Mouse (Mus musculus): ENCODE measurements around the gene Gli2. TPM values are rescaled to one million over a fixed set of nuclear protein-coding genes. Genes with fewer than 3 reads are reported as not detected.
A peak's percentile ranks its signal among the peaks of the same experiment; 100 is the strongest.

Gene Gli2
- polyA plus RNA-seq, 1 experiment from 2014 or later: 15.4 TPM

GRCm38 (mm10) chr1:118910693-118911426 is 142.6 kb downstream of the Gli2 start:
- no peak for ATAC-seq (ENCODE audit: insufficient number of reproducible peaks, insufficient read depth, low FRiP score, low TSS enrichment)
- Histone ChIP-seq H3K27me3 (no peaks in the 10 kb centered on the region), H3K4me3 (no peak overlapping the region), H3K9me3 (no peaks in the 10 kb centered on the region), H3K4me1 (peaks cover 34% of the 10 kb centered on the region), H3K4me2 (replicated peaks) (no peak overlapping the region), H3K36me3 (no peaks in the 10 kb centered on the region; the same call in 1 of the 2 replicates), H3K27ac (peak overlapping the region; percentile 23; the same call in 1 of the 2 replicates), H3K9ac (no peak overlapping the region; the same call in 1 of the 2 replicates)
- WGBS: 30% methylated on average over 13 of the region's 13 CpGs

GRCm38 (mm10) chr1:118909051-118909450 is 144.4 kb downstream of the Gli2 start:
- 90% methylated on average over 3 of the region's 3 CpGs for WGBS
- Histone ChIP-seq H3K27ac (no peak overlapping the region), H3K36me3 (no peaks in the 10 kb centered on the region)

GRCm38 (mm10) chr1:118907574-118907973 is 145.8 kb downstream of the Gli2 start:
- Histone ChIP-seq H3K9me3 (no peaks in the 10 kb centered on the region), H3K4me3 (no peak overlapping the region), H3K9ac (no peak overlapping the region), H3K27ac (no peak overlapping the region), H3K36me3 (no peaks in the 10 kb centered on the region), H3K4me2 (replicated peaks) (no peak overlapping the region), H3K27me3 (no peaks in the 10 kb centered on the region), H3K4me1 (peaks cover 36% of the 10 kb centered on the region)
- 76% methylated on average over 9 of the region's 9 CpGs for WGBS
- no peak for ATAC-seq (ENCODE audit: insufficient number of reproducible peaks, insufficient read depth, low FRiP score, low TSS enrichment)

More at GRCm38 (mm10) chr1:118909051-118909450, 144.4 kb downstream of the Gli2 start:
- Histone ChIP-seq H3K4me1 (peaks cover 44% of the 10 kb centered on the region), H3K4me2 (replicated peaks) (no peak overlapping the region), H3K4me3 (no peak overlapping the region), H3K27me3 (no peaks in the 10 kb centered on the region), H3K9ac (no peak overlapping the region), H3K9me3 (no peaks in the 10 kb centered on the region)
- no peak for ATAC-seq (ENCODE audit: insufficient number of reproducible peaks, insufficient read depth, low FRiP score, low TSS enrichment)

- WGBS: 53% methylated on average over 5 of the region's 5 CpGs
- no peak overlapping the region for H3K4me2 ChIP-seq (replicated peaks)
- H3K36me3 ChIP-seq: no peaks in the 10 kb centered on the region
- peaks cover 28% of the 10 kb centered on the region for H3K4me1 ChIP-seq
- no peaks in the 10 kb centered on the region for H3K9me3 ChIP-seq
- ATAC-seq (ENCODE audit: insufficient number of reproducible peaks, insufficient read depth, low FRiP score, low TSS enrichment): no peak
- H3K4me3 ChIP-seq: no peak overlapping the region
- H3K27me3 ChIP-seq: no peaks in the 10 kb centered on the region
- no peak overlapping the region for H3K9ac ChIP-seq
- H3K27ac ChIP-seq: no peak overlapping the region; the same call in 1 of the 2 replicates
These were observed 148.1 kb downstream of the Gli2 start for GRCm38 (mm10) chr1:118905319-118905718.

DNA sequence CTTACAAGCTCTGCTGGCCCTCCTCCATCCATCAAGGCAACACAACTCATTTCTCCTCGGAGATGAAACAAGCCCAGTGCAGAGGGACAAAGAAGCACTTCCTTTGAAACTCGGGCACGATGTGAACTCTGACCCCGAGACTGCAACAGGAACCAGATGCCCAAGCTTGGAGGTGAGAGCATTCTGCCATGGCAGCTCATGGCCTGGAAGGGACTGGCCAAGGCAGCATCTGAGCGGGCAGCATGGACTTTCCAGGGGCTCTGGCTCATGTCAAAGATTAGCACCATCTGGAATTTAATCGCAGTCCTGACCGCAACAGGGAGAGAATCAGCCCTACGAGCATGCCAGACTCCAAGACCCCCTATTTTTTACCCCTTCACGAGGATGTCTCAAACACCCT is 148.5 kb downstream of the Gli2 start:
- H3K36me3 ChIP-seq: no peaks in the 10 kb centered on the region
- no peaks in the 10 kb centered on the region for H3K9me3 ChIP-seq
- H3K9ac ChIP-seq: no peak overlapping the region
- peaks cover 27% of the 10 kb centered on the region for H3K4me1 ChIP-seq
- ATAC-seq (ENCODE audit: insufficient number of reproducible peaks, insufficient read depth, low FRiP score, low TSS enrichment): no peak
- H3K4me2 ChIP-seq (replicated peaks): no peak overlapping the region
- H3K27ac ChIP-seq: no peak overlapping the region; the same call in 1 of the 2 replicates
- H3K27me3 ChIP-seq: no peaks in the 10 kb centered on the region
- WGBS: 29% methylated on average over 9 of the region's 9 CpGs
- no peak overlapping the region for H3K4me3 ChIP-seq

- H3K4me2 ChIP-seq (replicated peaks): no peak overlapping the region
- no peak for ATAC-seq (ENCODE audit: insufficient number of reproducible peaks, insufficient read depth, low FRiP score, low TSS enrichment)
These were observed 149.0 kb downstream of the Gli2 start for GRCm38 (mm10) chr1:118904431-118904830.

GRCm38 (mm10) chr1:118903742-118904141 is 149.7 kb downstream of the Gli2 start:
- 93% methylated on average over 3 of the region's 3 CpGs for WGBS
- Histone ChIP-seq H3K9me3 (no peaks in the 10 kb centered on the region), H3K4me2 (replicated peaks) (no peak overlapping the region), H3K4me1 (peaks cover 25% of the 10 kb centered on the region), H3K4me3 (no peak overlapping the region), H3K36me3 (no peaks in the 10 kb centered on the region), H3K27ac (no peak overlapping the region), H3K27me3 (no peaks in the 10 kb centered on the region), H3K9ac (no peak overlapping the region)
- ATAC-seq (ENCODE audit: insufficient number of reproducible peaks, insufficient read depth, low FRiP score, low TSS enrichment): no peak

More at GRCm38 (mm10) chr1:118904431-118904830, 149.0 kb downstream of the Gli2 start:
- Histone ChIP-seq H3K9ac (no peak overlapping the region), H3K36me3 (no peaks in the 10 kb centered on the region), H3K27ac (no peak overlapping the region), H3K27me3 (no peaks in the 10 kb centered on the region), H3K9me3 (no peaks in the 10 kb centered on the region), H3K4me3 (no peak overlapping the region), H3K4me1 (peaks cover 26% of the 10 kb centered on the region)
- WGBS: 37% methylated on average over 3 of the region's 3 CpGs

DNA sequence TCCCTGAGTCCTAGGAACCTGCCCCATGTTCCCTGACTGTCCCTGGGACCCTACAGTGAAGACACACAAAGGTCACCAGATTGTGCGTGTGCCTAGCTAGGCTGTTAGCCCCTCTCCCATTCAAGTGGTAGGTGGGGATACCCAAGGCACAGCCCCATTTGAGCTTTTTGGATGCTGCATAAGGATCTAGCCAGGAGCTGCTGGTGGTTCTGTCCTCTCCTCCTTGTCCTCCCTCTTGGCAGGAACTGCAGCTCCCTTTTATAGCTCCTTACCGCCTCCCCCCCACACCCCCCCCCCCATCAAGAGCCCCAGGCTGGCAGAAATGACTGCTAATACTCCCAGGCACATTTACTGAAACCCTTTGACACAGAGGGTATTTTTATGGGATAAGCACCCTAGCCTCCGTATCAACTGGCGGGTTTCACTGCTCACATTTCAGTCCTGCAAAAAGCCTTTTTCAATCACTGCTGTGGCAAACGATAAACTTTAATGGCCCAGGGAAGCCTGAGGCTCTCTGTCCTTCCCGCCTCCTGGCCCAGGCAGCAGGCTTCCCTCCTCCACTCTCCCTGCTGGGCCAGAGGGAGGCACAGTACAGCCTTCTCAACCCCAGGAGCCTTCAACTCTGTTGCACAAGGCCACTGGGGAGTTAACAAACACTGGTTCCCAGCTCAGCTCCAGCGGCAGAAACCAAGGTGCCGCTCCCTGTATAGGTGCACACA is 151.4 kb downstream of the Gli2 start:
- Histone ChIP-seq H3K36me3 (no peaks in the 10 kb centered on the region), H3K27ac (no peak overlapping the region), H3K4me3 (no peak overlapping the region), H3K9ac (no peak overlapping the region), H3K4me1 (peaks cover 25% of the 10 kb centered on the region), H3K9me3 (no peaks in the 10 kb centered on the region), H3K27me3 (no peaks in the 10 kb centered on the region), H3K4me2 (replicated peaks) (no peak overlapping the region)
- no peak for ATAC-seq (ENCODE audit: insufficient number of reproducible peaks, insufficient read depth, low FRiP score, low TSS enrichment)
- 37% methylated on average over 7 of the region's 8 CpGs for WGBS

GRCm38 (mm10) chr1:118898351-118898750 is 155.1 kb downstream of the Gli2 start:
- H3K4me1 ChIP-seq: peaks cover 21% of the 10 kb centered on the region
- no peak for ATAC-seq (ENCODE audit: insufficient number of reproducible peaks, insufficient read depth, low FRiP score, low TSS enrichment)
- H3K4me3 ChIP-seq: no peak overlapping the region
- no peaks in the 10 kb centered on the region for H3K36me3 ChIP-seq
- no peaks in the 10 kb centered on the region for H3K27me3 ChIP-seq
- no peak overlapping the region for H3K4me2 ChIP-seq (replicated peaks)
- no peak overlapping the region for H3K9ac ChIP-seq
- H3K27ac ChIP-seq: no peak overlapping the region
- H3K9me3 ChIP-seq: no peaks in the 10 kb centered on the region
- 70% methylated on average over 3 of the region's 3 CpGs for WGBS

DNA sequence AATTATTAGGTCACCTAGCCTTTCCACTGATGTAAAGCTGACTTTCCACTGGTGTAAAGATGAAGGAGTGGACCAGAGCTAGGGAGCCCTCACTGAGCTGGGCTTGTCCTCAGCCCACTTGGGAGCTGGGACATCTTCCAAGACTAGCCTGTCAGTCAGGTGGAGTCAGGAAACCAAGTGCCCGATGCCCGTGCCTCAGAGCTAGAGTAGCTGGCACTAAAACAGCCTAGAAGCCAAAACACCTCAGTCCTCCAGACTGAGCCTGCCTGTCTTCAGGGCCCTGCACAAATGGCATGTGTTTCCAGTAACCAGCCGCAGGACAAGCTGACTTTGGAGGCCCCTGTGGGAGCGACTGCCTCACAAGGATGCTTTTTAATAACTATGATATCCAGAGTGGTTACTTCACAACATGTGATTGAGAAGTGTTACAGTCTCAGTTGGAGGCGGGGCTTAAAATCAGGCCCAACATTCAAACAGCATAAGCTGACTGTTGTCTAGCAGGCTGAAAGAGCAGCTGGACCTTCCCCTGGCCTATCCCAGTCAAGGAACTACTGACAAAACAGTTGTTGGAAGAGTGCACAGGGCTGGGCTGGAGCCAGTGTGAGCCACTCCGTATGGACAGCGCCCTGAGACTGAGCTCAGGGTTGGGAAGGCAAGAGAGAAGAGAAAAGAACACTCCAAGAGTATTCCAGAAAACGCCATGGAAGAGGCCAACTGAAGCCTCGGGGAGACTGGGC is 158.2 kb downstream of the Gli2 start:
- Histone ChIP-seq H3K4me2 (replicated peaks) (no peak overlapping the region), H3K9ac (no peak overlapping the region), H3K9me3 (no peaks in the 10 kb centered on the region), H3K36me3 (no peaks in the 10 kb centered on the region), H3K27me3 (no peaks in the 10 kb centered on the region), H3K4me1 (peaks cover 38% of the 10 kb centered on the region), H3K4me3 (no peak overlapping the region), H3K27ac (no peak overlapping the region)
- 81% methylated on average over 9 of the region's 9 CpGs for WGBS
- no peak for ATAC-seq (ENCODE audit: insufficient number of reproducible peaks, insufficient read depth, low FRiP score, low TSS enrichment)

DNA sequence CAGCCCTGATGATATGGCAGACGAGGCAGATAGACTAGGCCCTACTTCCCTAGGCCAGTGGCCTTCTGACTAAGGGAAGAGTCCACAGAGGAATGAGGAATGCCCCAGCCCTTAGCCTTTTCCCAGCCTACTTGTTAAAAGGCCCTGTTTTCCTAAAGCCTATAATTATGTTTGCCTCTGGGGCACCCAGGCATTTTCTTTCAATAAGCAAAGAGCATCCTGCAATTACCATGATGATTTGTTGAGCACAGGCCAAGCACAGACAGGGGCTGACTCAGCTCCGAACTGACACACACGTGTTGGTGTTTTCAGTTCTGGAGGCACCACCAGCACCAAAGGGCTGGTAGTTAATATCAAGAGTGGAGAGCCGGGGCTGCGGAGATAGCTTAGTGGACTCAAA is 162.0 kb downstream of the Gli2 start:
- Histone ChIP-seq H3K4me1 (peaks cover 44% of the 10 kb centered on the region), H3K4me3 (no peak overlapping the region), H3K27ac (no peak overlapping the region), H3K9ac (no peak overlapping the region), H3K27me3 (no peaks in the 10 kb centered on the region), H3K36me3 (peaks cover 11% of the 10 kb centered on the region; the same call in 1 of the 2 replicates), H3K9me3 (no peaks in the 10 kb centered on the region), H3K4me2 (replicated peaks) (no peak overlapping the region)
- WGBS: 36% methylated on average over 5 of the region's 5 CpGs
- no peak for ATAC-seq (ENCODE audit: insufficient number of reproducible peaks, insufficient read depth, low FRiP score, low TSS enrichment)

Data from embryonic facial prominence, embryonic 12.5 days (tissue).